Mouse (Mus musculus): Measurements from ENCODE around the gene Stmnd1.
"Not testable (repeated sequence)": the region's sequence is repeated elsewhere in the genome, so short reads cannot be mapped to it uniquely, and the experiment has no call there.

Stmnd1 gene

DNA sequence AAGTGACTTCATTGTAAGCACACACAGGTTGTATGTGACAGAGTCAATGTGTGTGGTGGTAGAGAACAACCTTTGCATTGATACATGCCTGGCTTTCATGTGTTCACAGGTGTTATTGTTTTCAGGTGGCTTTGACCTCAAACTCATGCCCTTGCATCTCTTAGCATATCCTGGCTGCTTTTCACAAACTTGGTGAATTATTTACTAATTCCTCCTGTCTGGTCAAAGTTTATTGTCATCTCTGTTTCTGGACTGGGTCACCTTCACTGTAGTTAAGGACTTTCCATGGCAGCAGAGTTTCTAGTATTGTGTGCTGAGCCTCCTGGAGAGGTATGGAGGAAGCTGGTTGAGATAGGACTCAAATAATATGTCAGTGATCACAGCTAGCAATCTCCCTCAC is 20.8 kb downstream of the Stmnd1 start:
- no peak for DNase-seq

- DNase-seq = no peak
Measured at GRCm38 (mm10) chr13:46297701-46298100, 24.2 kb downstream of the Stmnd1 start.

DNA sequence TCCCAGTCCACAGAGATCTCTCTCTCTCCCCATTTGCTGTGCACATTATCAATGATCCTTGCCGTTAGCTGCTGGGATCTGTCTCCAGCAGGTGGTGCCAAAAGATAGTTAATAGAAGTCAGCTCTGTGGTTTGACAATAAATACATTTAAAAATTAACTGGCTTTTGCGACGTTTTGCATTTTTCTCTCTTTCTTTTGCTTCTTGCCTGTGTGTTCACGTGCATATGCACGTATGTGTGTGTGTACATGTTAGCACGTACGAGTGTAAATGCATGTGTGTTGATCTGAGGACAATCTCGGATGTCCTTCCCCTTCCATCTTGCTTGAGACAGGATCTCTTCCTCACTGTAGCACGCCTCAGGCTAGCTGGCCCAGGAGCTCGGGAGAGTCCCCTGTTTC is 37.3 kb downstream of the Stmnd1 start:
- peak; percentile 73 for DNase-seq

GRCm38 (mm10) chr13:46313176-46313575 is 39.7 kb downstream of the Stmnd1 start:
- DNase-seq = no peak

GRCm38 (mm10) chr13:46315165-46315564 is 41.6 kb downstream of the Stmnd1 start:
- DNase-seq = no peak

DNA sequence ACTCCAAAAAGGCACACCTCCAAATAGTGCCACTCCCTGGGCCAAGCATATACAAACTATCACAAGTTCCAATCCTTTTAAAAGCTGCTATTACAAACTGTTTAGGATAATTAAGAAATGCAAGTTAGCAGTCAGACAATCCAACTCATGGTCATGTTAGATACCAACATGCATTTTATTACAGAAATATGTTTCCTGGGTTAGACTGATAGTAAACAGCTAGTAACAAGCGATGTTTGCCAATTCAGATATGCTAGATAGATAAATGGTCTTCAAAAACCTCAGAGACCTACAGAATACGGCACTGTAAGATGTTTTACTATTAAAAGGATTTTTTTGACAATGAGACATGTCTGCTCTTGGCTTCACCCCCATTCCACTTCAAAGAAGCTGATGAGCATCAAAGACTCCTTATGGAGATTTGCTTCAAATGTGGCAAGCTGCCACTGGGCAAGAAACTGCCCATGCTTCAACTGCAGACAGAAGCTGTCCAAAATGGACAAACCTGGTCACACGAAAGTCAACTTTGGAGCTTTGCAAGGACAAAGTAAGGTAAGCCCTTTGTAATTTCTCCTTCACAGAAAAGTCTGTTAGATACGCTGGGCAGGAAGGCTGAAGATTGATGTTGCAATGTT is 52.9 kb downstream of the Stmnd1 start:
- no peak for DNase-seq

DNA sequence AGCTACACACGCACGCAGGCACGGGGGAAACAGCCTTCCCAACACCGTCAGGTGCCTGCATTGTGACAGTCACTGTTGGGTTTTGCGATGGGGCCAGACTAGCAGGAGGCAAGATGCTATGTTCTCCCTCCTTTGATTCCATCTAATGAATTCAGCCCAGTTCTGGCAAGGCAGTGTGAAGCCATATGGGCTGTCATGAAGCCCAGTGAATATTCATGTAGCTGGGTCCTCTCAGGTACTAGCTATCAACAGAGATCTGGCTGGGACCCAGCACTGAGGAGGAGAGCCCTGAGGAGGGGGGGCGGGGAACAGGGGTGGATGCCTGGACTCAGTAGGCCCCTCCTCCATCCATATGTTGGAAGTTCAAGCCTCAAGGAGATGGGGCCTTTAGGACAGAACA is 61.5 kb downstream of the Stmnd1 start:
- DNase-seq = no peak

DNA sequence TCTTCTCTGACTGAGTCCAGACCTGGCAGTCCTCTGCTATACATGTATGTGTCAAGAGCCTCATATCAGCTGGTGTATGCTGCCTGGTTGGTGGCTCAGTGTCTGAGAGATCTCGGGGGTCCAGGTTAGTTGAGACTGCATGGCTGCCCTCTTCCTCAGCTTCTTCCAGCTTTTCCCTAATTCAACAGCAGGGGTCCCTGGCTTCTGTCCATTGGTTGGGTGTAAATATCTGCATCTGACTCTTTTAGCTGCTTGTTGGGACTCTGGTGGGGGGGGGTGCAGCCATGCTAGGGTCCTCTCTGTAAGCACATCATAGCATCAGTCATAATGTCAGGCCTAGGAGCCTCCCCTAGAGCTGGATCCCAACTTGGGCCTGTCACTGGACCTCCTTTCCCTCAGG is 62.8 kb downstream of the Stmnd1 start:
- DNase-seq = not testable (repeated sequence)

DNA sequence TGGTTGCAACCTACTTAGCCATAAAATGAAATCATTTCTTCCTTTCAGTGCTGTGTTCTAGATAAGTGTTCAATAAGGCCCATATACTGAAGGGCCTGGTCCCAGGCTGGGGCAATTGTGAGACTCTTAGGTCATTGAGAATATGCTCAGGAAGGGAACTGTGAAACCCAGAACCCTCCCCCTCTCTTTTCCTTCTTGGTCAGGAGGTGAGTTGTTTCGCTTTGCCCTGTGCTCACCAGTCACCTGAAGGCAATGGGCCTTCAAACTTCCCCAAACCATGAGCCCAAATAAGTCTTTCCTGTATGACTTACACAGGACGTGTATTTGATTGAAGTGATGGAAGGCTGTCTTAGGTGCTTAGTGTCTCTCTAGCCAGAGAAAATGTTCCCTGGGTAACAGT is 64.3 kb downstream of the Stmnd1 start:
- DNase-seq = no peak

DNA sequence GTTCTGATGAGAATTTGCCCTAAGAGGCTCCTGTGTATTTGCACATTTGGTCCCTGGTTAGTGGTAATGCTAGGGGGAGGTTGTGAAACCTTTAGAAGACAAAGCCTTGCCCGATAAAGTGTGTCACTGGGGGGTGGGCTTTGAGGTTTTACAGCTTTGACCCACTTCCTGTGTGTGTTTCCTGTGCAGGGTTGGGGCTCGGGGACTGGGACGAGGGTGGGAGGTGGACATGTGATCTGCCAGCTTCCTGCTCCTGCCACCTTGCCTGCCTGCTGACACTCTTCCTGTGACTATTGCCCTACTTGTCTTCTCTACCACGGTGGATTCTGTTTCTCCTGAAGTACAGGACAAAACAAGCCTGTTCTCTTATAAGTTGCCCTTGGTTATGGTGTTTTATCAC is 66.4 kb downstream of the Stmnd1 start:
- DNase-seq = no peak

DNA sequence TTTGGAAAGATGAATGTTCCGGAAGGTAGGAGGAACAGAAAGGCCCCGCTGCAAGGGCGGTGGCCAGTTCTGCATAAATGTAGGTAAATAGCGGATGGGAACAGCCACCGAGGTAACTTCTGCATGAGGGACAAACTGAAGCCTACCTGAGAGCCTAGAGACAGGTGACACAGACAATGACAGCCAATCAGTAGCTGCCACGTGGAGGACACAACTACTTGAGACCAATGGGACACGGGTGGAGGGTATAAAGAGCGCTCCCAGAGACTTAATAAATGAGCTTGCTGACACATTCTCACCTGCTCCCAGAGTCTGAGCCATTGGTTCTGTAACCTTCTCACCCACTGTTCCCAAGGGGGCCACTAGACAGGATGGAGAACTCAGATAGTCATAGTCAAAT is 67.1 kb downstream of the Stmnd1 start:
- DNase-seq = no peak

DNA sequence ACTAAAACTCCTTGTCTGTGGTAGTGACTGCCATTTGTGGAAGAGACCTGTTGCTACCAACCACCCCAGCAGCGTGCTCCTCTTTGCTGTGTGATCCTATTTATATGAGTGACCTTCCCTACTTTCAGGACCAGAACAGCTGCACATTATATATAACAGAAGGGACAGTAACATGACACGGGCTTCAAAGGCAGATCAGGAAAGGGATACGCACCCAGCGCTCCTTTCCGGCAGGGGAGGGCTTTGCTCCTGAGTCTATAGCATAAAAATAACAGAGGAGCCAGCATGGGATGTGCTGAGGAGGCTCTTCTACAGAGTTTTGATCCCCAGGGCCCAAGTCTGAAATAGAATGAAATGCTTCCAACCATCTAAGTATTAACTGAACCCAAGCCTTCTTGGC is 67.9 kb downstream of the Stmnd1 start:
- no peak for DNase-seq

GRCm38 (mm10) chr13:46343226-46343625 is 69.7 kb downstream of the Stmnd1 start:
- no peak for DNase-seq

- no peak for DNase-seq
Measured at GRCm38 (mm10) chr13:46346830-46347512, 73.5 kb downstream of the Stmnd1 start.

- DNase-seq = peak; percentile 19
Measured at GRCm38 (mm10) chr13:46349664-46350063, 76.1 kb downstream of the Stmnd1 start.
